Mouse (Mus musculus) limb, embryonic 14.5 days (tissue): ENCODE data around the gene Tmem132b. TPM values are rescaled to one million over a fixed set of nuclear protein-coding genes. Genes with fewer than 3 reads are reported as not detected.

Source experiments
- ATAC-seq: fragments of 200-750 bp; cut with Nextera tagmentation; 2 replicates; pipeline ENCODE4 v1.8.0; 2017; ENCODE audit warnings: low read depth, moderate number of reproducible peaks, moderate TSS enrichment; ENCODE audit not compliant: low FRiP score
- DNase-seq: peaks from one replicate; pipeline ENCODE4 v3.0.0-alpha.2; 2015; ENCODE audit warnings: low spot score
- H3K27ac ChIP-seq: fragments of 300-500 bp; sonication (generic); replicated peaks from 2 replicates; pipeline ENCODE4 v1.5.1; 2014; ENCODE audit warnings: low read depth, mild to moderate bottlenecking, low read length, moderate library complexity, mixed read lengths
- H3K27me3 ChIP-seq: fragments of 300-500 bp; sonication (generic); 2 replicates; pipeline ENCODE4 v1.6.1; 2014; ENCODE audit warnings: low read length, mixed read lengths; ENCODE audit not compliant: control insufficient read depth, insufficient read depth
- H3K36me3 ChIP-seq: fragments of 300-500 bp; sonication (generic); 2 replicates; pipeline ENCODE4 v1.6.1; 2014; ENCODE audit warnings: mild to moderate bottlenecking, low read length, moderate library complexity, mixed read lengths; ENCODE audit not compliant: control insufficient read depth, insufficient read depth
- H3K4me1 ChIP-seq: fragments of 300-500 bp; sonication (generic); 2 replicates; pipeline ENCODE4 v1.6.1; 2014; ENCODE audit warnings: antibody characterized with exemption, low read length, mixed read lengths; ENCODE audit not compliant: control insufficient read depth, insufficient read depth
- H3K4me2 ChIP-seq: fragments of 300-500 bp; sonication (generic); replicated peaks from 2 replicates; pipeline ENCODE4 v1.6.1; 2014; ENCODE audit warnings: low read depth, mild to moderate bottlenecking, low read length, moderate library complexity; ENCODE audit not compliant: severe bottlenecking
- H3K4me3 ChIP-seq: fragments of 300-500 bp; sonication (generic); replicated peaks from 2 replicates; pipeline ENCODE4 v1.5.1; 2014; ENCODE audit warnings: low read length
- H3K9ac ChIP-seq: fragments of 300-500 bp; sonication (generic); 2 replicates; pipeline ENCODE4 v1.6.1; 2014; ENCODE audit warnings: mild to moderate bottlenecking, low read depth, low read length, moderate library complexity; ENCODE audit not compliant: severe bottlenecking
- H3K9me3 ChIP-seq: fragments of 300-500 bp; sonication (generic); 2 replicates; pipeline ENCODE4 v1.6.1; 2016; ENCODE audit warnings: low read length; ENCODE audit not compliant: control insufficient read depth
- POLR2A ChIP-seq: fragments of 200-500 bp; IDR thresholded peaks from 2 replicates; pipeline ENCODE4 v1.8.0; 2012; ENCODE audit warnings: inconsistent platforms, mild to moderate bottlenecking, moderate library complexity, borderline replicate concordance; ENCODE audit not compliant: insufficient read depth, insufficient read length; ENCODE audit errors: extremely low read depth
- WGBS: fragments of 180-500 bp; shearing (Covaris S2); extraction: QIAGEN DNeasy Blood & Tissue Kit; methylation state at CpG from one replicate; pipeline ENCODE4 v1.1.7; 2014; 5-methylcytosine and 5-hydroxymethylcytosine counted together
- polyA plus RNA-seq, 2 experiments: library from polyadenylated mRNA; depleted of rRNA in 1 of 2; stranded (reverse) in 1 of 2; unstranded in 1 of 2; fragments of >200 nt; fragmentation: Nextera tagmentation in 1 of 2; extraction: Ambion mirVana in 1 of 2; gene quantifications; 2 replicates each; pipeline versions ENCODE4 v1.2.1 to v1.2.3; 2012 to 2014

Tmem132b gene
- polyA plus RNA-seq, 2 experiments = 0.28 to 0.36 TPM

DNA sequence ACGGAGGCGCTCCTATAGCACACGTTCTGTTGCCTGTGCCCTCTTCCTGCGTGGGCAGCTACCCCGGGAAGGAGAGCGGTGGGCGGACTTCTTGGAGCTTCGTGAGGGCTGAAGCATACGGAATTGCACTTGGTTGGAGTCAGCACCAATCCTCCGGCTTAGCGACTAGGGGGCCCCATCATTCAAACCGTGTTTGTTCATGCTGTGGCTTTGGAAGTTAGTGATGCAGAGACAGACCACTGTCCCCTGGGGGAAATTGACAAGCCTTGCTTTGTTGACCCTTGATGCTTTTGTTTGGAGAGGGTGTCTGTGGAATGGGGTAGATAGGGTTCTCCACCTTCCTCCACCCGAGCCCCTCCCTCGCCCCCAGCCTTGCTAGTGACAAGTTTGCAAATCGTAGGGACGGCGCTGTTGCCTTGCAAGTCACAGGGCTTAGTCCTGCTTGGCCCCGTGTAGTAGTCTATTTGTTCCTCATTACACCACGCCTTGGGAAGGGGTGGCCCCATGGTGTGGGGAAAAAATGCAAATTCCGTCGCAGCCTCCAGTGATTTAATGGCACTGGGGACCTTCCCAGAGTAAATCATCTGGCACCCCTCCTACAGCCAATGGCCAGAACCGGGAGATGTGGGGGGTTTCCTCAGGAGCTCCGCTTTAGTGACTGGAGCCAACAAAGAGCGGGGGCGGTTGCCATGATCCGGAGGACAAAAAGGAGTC is 3.2 kb downstream of the Tmem132b start:
- Histone ChIP-seq H3K4me3 (no peak overlapping the region), H3K4me2 (no peak overlapping the region)

DNA sequence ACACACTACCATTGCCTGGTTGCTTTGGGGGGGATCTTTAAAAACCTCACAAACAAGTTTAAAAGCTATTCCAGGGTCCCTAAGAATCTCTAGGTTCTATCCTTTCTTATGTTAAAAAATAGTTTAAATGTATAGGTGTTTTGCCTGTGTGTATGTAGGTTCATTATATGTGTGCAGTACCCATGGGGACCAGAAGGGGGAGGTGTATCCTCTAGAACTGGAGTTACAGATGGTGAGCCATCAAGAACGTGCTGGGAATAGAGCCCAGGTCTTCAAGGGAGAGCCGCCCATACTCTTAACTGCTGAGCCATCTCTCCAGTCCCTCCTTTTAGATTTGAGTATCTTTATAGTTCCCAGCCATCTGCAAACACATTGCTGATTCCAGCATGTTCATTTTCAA is 13.5 kb downstream of the Tmem132b start:
- 90% methylated on average over 2 of the region's 2 CpGs for WGBS
- Histone ChIP-seq H3K9me3 (no peaks in the 10 kb centered on the region), H3K27me3 (no peaks in the 10 kb centered on the region), H3K27ac (no peak overlapping the region), H3K4me3 (no peak overlapping the region), H3K9ac (no peak overlapping the region), H3K36me3 (no peaks in the 10 kb centered on the region), H3K4me1 (no peaks in the 10 kb centered on the region), H3K4me2 (no peak overlapping the region)
- TF ChIP-seq POLR2A = no peak
- DNase-seq (no peak), ATAC-seq (no peak)

More for the DNA sequence above, 3.2 kb downstream of the Tmem132b start:
- Histone ChIP-seq H3K36me3 (no peaks in the 10 kb centered on the region), H3K27me3 (peaks cover 64% of the 10 kb centered on the region), H3K27ac (no peak overlapping the region), H3K4me1 (peaks cover 8% of the 10 kb centered on the region; the same call in 1 of the 2 replicates), H3K9ac (no peak overlapping the region), H3K9me3 (no peaks in the 10 kb centered on the region)
- 3% methylated on average over 25 of the region's 26 CpGs for WGBS
- ATAC-seq (no peak), DNase-seq (no peak)
- no peak for TF ChIP-seq POLR2A

DNA sequence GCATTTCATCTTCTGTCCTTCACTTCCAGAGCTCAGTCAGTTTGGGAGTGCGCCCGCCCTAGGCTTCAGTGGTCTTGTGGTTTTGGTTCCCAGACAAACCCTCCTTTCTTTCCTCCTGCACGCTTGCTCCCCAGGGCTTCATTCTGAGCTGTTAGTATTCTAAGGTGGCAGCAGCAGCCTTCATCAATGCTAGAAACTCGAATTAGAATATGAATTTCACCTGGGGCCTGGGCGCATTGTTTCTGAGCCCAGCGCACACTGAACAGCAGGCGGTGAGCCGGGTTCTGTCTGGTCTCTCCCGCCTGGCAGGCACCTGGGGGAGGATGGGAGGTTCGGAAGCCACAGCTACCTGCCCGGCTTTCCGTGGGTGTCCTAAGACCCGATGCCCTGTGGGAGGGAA is 14.7 kb downstream of the Tmem132b start:
- H3K27me3 ChIP-seq = no peaks in the 10 kb centered on the region
- ATAC-seq = no peak
- 23% methylated on average over 13 of the region's 13 CpGs for WGBS

GRCm38 (mm10) chr5:125549750-125550489 is 18.3 kb downstream of the Tmem132b start:
- Histone ChIP-seq H3K36me3 (no peaks in the 10 kb centered on the region), H3K27ac (no peak overlapping the region), H3K9ac (no peak overlapping the region), H3K4me3 (no peak overlapping the region), H3K4me2 (no peak overlapping the region), H3K27me3 (no peaks in the 10 kb centered on the region), H3K9me3 (no peaks in the 10 kb centered on the region), H3K4me1 (no peaks in the 10 kb centered on the region)
- ATAC-seq = no peak
- DNase-seq = no peak
- 29% methylated on average over 11 of the region's 11 CpGs for WGBS
- TF ChIP-seq POLR2A = no peak

More for the DNA sequence above, 14.7 kb downstream of the Tmem132b start:
- DNase-seq = no peak
- no peaks in the 10 kb centered on the region for H3K9me3 ChIP-seq
- no peak overlapping the region for H3K4me3 ChIP-seq
- no peak overlapping the region for H3K4me2 ChIP-seq
- H3K4me1 ChIP-seq = no peaks in the 10 kb centered on the region
- TF ChIP-seq POLR2A = no peak
- H3K36me3 ChIP-seq = no peaks in the 10 kb centered on the region
- H3K9ac ChIP-seq = no peak overlapping the region
- no peak overlapping the region for H3K27ac ChIP-seq

DNA sequence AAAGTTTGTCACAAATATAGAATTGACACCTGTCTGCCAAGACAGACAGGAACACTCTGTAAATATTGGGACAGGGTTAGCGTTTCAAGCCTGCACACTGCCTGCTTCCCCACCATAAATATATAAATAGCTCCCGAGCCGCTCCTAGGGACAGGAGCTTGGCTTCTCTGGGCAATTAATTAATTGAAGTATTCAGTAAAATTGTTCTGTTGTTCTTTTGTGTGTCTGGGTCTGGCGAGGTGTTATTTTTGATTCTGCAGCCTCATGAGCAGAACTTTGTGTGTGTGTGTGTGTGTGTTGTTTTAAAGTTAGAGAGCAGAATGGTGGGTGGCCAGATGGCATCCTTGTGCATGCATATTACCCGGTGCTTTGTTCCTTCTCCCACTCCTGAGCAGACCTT is 24.2 kb downstream of the Tmem132b start:
- TF ChIP-seq POLR2A = no peak
- Histone ChIP-seq H3K27ac (no peak overlapping the region), H3K9me3 (no peaks in the 10 kb centered on the region), H3K4me3 (no peak overlapping the region), H3K4me1 (no peaks in the 10 kb centered on the region), H3K27me3 (no peaks in the 10 kb centered on the region), H3K36me3 (no peaks in the 10 kb centered on the region), H3K4me2 (no peak overlapping the region), H3K9ac (no peak overlapping the region)
- ATAC-seq = no peak
- DNase-seq = no peak
- WGBS = 63% methylated on average over 5 of the region's 5 CpGs
